Comparison of ENCODE assay signal across 27 mouse cellular contexts in the genomic region with DNA sequence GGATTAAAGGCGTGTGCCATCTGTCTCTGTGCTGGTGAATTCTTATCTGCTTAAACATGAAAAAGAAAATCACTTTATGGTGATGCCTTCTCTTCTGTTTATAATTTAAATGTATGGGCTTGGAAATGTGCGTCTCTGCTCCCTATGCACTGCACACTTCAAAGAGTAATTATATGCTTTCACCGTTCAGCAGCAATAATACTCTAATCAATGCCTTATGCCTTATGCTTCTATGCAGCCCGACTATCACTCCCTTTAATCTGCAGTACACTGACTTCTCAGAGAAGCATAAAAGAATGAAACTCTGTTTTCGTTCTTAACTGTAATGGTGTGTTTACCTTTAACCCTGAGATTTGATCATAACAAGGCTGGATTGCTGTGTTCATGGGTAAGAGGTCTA.
"Had no signal": no experiment of that assay in that cellular context is flagged by ENCODE, and none has a peak within 500 bp of the region (broad histone marks: within the 10 kb centered on the region; RNA-seq: fewer than 3 reads in every experiment).

No protein-coding gene starts in this region.

- H3K27ac ChIP-seq: heart, embryonic 10.5 days; hindbrain, embryonic 10.5 days; hindbrain, embryonic 12.5 days; hindbrain, embryonic 14.5 days; intestine, embryonic 15.5 days; layer of hippocampus, adult 2 months; left cerebral cortex, adult 2 months; limb, embryonic 10.5 days; limb, embryonic 12.5 days; liver, embryonic 13.5 days; liver, embryonic 15.5 days had no signal

- DNase-seq: gastrocnemius, postnatal 25 days; heart, adult 18-20 months; heart, postnatal 10 days; heart, postnatal 4 days; kidney, adult 18-20 months; kidney, adult 8-10 months; kidney, postnatal 10 days; kidney, postnatal 25 days; kidney, postnatal 4 days; liver; liver, embryonic 13.5 days; liver, postnatal 0 days had no signal

- H3K9me3 ChIP-seq: heart, embryonic 10.5 days; heart, embryonic 12.5 days; hindbrain, embryonic 10.5 days; hindbrain, embryonic 12.5 days; intestine, embryonic 15.5 days; limb, embryonic 10.5 days; limb, embryonic 12.5 days; liver, embryonic 13.5 days; liver, embryonic 15.5 days had no signal

- H3K27me3 ChIP-seq: heart, embryonic 12.5 days; hindbrain, embryonic 12.5 days; intestine, embryonic 15.5 days; limb, embryonic 12.5 days; liver, embryonic 13.5 days; liver, embryonic 15.5 days had no signal

- H3K4me1 ChIP-seq: heart, embryonic 10.5 days; heart, embryonic 12.5 days; hindbrain, embryonic 10.5 days; hindbrain, embryonic 12.5 days; intestine, embryonic 15.5 days; limb, embryonic 12.5 days; liver, embryonic 13.5 days; liver, embryonic 15.5 days had no signal

- ATAC-seq: hindbrain, embryonic 16.5 days; inflammation-experienced regulatory T-cells, adult 6 months; intestine, embryonic 15.5 days; intestine, postnatal 0 days; liver, postnatal 0 days had no signal

- H3K4me2 ChIP-seq: heart, embryonic 12.5 days; hindbrain, embryonic 12.5 days; hindbrain, embryonic 14.5 days; intestine, embryonic 15.5 days; limb, embryonic 12.5 days; liver, embryonic 11.5 days; liver, embryonic 13.5 days; liver, embryonic 15.5 days had no signal

- H3K9ac ChIP-seq: heart, embryonic 12.5 days; hindbrain, embryonic 12.5 days; hindbrain, embryonic 14.5 days; intestine, embryonic 15.5 days; limb, embryonic 12.5 days; liver, embryonic 13.5 days; liver, embryonic 15.5 days; liver, postnatal 0 days had no signal

- H3K4me3 ChIP-seq: heart, embryonic 10.5 days; heart, embryonic 12.5 days; hindbrain, embryonic 10.5 days; hindbrain, embryonic 12.5 days; intestine, embryonic 15.5 days; layer of hippocampus, adult 2 months; left cerebral cortex, adult 2 months; limb, embryonic 10.5 days; limb, embryonic 12.5 days; liver, embryonic 13.5 days; liver, embryonic 15.5 days had no signal

- H3K36me3 ChIP-seq: heart, embryonic 10.5 days; heart, embryonic 12.5 days; hindbrain, embryonic 10.5 days; hindbrain, embryonic 12.5 days; intestine, embryonic 15.5 days; limb, embryonic 10.5 days; limb, embryonic 12.5 days; liver, embryonic 13.5 days; liver, embryonic 15.5 days had no signal
